Mouse (Mus musculus): ENCODE results near the gene St8sia2.

St8sia2 gene

DNA sequence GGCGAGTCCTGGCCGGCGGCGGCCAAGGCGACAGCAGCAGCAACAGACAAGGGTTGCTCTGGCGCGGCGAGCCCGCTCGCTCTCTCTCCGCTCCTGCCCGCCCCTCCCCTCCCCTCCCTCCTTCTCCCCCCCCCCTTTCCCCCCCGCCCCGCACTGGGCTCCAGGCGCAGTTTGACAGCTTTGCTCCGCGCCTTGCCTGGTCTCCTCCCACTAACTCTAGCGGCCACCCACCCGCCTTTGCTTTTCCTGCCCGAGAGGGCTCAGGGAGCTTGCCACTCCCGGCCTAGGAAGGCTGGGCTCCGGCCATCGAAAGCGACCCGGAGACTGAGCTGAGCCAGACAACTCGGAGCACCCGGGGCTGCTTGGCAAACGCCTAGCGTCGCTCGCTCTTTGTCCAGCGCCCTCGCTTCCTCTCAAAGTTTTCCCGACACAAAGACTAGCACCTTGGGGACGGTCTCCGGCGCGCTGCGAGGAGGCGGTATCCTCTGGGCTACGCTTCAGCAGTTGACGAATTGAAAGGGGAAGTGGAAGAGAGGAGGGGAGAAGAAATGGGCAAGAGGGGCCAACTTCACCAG lies at the start of gene St8sia2:
TSS of gene St8sia2 (minus strand) at position 90 of the 575 bp plus-strand sequence.
- in situ Hi-C loops (cut with MboI): no loop called here

DNA sequence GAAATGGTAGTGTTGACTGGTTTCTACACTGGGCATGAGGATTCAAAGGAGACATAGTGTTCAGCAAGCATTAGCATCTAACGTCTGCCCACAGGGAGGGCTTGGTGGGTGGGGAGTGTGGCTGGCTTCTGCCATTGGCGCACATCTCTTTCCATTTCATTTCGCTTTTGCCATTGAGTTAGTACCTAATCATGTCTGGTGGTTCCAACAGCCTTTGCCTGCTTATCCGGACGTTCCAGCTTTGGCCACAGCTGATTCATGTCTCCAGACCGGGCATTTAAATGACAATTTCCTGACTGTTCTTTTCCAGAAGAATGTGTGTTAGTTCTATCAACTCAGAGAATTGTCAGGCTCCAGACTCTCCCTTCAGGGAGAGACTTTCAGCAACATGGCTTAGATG lies 47.6 kb upstream of the St8sia2 start:
- in situ Hi-C loops (cut with MboI): no loop called here

DNA sequence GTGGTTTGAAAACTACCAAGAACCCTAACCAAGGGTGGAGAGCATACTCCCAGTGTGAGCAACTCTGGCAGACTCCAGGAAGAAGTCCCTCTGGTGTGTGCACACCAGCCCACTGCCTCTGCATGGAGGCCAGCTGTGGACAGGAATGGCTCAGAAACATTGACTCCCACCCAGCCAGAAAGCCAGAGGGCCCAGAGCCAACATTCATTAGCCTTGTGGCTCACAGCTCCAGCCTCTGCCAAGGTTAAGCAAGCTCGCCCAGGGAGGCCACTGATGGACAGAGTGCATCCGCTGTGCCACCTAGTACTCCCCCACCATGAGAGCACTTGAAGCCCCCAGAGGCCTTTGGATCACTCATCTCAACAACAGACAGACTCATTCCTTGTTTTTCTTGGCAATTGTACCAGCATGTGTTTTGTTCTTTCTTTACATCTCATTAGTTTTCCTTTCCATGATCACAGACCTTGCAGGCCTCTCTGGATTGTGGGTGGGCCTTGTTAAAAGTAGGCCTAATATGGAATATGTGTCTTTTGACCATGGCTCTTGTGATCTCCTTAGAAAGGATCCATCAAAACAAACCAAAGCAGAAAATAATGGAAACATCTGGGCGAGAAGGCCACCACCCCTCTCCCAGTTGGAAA lies 46.9 kb upstream of the St8sia2 start:
- in situ Hi-C loops (cut with MboI): no loop called here

DNA sequence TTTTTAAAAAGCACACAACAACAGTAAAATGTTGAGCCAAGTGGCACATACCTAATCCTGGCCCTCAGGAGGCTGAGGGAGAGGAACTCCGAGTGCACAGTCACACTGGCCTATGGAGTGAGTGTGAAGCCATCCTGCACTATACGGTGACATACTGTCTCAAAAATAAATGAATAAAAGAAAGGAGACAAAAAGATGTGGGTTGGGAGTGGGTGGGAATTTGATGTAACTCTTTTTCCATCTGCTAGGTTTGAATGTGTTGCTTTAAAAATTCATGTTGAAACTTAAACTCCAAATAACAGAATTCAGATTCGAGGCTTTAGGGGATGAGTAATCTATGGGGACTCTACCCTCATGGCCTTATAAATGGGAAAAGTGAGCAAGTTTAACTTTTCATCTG lies 46.2 kb upstream of the St8sia2 start:
- in situ Hi-C loops (cut with MboI): no loop called here

DNA sequence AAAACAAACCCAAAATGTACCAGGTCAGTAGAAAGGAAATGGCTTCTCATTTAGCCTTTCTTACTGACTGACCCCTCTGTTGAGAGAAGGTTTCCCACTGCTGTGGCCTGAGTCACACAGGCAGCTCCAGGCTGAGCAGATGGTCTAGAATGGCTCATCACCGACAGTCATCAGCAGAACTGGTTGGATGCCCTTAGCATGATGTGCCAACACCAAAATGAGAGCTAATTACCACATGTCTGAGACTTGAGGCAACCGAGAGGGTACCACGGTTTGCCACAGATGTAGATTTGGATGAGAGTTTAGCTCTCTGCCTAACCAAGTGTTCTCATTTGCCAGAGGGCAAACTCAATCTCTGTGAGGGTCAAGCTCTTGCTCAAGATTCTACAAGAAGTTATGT lies 42.3 kb upstream of the St8sia2 start:
- in situ Hi-C loops (cut with MboI): no loop called here

DNA sequence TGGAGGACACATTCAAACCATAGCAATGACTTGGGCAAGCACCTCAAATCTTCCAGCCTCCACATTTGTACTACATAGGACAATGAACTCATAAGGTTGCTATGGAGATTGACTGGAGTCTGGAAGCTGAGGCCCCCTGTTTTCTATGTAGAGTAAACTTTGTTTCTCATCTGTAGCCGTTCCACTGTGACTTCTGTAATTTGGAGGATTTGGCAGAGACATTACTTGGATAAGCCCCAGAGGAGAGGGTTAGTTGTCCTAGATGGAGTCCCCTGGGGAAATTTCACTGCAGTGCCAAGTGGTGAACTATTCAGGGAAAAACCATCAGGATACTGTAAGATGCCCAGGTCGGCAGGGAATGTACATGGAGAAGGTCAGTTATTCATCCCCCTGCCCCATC lies 34.1 kb upstream of the St8sia2 start:
- in situ Hi-C loops (cut with MboI): no loop called here

DNA sequence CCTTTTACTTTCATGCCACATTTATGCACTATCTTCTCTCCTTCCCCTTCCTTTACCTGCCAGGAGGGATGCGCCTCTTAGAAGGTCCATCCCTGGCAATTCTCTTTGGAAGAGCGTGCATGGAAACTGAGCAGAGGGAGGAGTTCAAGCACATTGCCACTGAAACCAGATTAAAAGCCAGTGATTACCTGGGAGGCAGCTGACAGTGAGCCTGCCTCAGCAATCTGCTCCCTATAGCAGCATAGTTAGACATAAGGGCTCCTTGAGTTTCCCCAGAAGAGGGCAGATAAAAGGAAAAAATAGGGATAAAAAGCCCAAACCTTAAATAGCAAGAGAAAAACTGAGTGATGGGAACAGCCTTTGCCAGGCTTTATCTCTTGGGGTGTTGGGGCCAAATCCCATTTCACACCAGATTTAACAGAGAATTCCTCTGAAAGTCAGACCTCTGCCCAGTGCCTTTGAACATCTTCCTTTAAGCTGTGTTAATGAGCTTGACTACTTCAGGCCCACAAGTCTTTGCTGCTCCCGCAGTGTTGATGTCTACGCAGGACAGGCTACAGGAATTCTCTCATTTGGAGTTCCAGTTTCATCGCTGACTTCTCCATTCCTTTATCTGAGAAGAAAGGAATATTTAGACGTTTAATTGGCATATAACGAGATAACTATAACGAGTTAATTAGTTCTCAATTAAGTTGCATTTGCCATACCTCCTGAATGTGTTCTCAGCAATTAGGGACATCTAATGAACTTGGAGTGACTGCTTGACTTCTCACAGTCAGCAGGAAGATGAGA lies 31.9 kb upstream of the St8sia2 start:
- in situ Hi-C loops (cut with MboI): no loop called here

DNA sequence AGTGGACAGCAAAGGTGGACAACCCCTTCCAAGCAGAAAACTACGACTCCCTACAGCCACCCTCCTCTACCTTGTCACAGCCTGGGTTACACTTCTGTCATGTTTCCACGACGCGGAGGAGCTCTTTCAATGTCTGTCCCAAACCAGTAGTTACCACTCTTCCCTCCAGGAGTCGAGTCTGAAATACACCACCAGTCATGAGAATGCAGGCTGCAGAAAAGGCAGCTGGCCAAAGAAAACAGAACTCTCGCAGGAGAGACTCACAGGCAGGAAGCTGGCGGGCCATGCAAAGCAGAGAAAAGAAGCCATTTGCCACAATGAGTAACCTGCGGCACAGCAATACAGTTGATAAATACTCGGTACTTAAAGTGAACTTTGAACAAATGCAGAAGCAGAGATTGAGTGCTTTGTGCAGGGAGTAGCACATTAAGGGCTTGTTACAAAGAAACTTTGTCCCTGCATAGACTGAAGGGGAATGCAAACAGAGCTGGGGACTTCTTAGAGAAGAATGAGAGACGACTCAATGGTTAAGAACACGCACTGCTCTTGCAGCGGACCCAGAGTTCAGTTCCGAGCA lies 30.2 kb upstream of the St8sia2 start:
- in situ Hi-C loops (cut with MboI): no loop called here

DNA sequence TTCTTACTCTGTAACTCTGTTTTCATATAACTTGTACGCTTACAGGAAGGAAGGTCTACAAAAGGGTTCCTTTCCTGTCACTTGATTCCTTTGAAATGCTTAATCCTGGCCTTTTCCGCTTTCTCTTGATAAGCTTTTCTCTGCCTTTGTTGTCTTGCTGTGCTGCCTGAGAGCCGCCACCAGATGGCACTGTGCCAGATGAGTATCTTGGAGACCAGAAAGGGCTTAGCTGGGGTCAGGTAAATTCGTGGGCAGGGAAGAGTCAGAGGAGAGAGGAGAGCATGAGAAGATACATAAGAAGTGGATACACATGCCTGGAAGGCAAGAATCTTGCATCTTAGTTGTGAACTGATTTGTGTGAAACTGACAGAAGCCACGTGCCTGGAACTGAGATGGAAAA lies 11.5 kb upstream of the St8sia2 start:
- in situ Hi-C loops (cut with MboI): no loop called here

DNA sequence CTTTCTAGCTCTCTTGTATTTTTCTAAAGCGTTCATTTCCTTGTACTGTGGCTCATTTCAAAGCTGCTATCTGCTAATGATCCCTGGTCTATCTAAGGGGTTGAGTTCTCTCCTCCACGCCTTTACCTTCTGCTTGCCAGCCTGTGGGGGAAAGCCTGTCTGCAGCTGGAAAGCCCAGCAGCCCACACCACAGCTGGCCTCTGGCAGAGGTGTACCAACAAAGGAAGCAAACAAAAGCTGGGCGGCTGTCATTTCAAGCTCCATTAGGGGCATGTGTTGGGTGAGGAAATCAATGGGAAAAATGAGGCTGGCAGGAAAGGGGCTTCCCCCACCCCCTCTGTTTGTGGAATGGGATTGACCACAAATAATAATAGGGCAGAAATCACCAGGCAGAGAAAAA lies 10.7 kb upstream of the St8sia2 start:
- in situ Hi-C loops (cut with MboI): no loop called here

DNA sequence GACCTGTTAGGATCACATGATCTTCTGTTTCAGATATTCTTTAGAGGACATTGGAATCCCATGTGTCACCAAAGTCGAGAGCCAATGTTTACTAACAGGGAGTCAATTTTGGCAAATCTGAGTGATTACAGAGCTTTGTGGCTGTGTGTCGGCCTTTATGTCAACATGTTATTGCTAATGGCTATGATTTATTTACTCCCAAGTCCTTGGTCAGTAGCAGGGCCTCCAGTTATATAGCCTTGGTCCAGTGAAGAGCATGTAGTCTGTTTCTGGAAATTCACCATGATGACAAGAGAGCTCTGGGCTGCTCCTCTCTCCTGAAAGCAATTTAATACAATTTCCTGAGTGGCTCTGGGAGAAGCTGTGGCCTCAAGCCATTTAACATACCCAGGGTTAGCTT lies 9.1 kb upstream of the St8sia2 start:
- in situ Hi-C loops (cut with MboI): no loop called here

DNA sequence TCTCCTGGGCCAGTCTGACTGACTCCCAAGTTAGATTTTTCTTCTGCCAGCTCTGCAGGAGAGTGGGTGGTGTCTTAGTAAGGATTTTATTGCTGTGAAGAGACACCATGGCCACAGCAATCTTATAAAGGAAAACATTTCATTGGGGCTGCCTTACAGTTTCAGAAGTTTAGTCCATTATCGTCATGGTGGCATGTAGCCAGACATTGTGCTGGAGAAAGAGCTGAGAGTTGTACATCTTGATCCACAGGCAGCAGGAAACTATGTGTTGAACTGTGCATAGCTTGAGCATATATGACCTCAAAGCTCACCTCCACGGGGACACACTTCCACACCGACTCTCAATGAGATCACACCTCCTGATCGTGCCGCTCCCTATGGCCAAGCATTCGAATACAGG lies 8.3 kb upstream of the St8sia2 start:
- in situ Hi-C loops (cut with MboI): no loop called here

DNA sequence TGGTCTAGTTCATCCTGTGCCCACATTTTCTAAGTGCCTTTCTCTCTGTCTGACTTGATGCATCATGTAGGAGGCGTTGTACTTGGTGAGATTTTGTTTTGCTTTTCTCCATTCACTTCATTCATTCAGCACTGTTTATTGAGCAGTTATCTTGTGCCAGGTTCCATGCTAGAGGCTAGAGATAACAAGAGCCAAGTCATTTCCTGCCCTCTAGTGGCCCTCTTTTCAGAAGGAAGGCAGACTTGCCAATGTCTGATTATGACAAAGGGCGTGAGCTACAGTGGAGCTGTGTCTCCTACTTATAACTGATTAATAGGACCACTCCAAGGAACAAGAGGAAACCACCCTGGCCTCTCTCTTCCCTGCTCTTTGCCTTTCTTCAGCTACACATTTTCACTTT lies 3.1 kb upstream of the St8sia2 start:
- in situ Hi-C loops (cut with MboI): no loop called here

DNA sequence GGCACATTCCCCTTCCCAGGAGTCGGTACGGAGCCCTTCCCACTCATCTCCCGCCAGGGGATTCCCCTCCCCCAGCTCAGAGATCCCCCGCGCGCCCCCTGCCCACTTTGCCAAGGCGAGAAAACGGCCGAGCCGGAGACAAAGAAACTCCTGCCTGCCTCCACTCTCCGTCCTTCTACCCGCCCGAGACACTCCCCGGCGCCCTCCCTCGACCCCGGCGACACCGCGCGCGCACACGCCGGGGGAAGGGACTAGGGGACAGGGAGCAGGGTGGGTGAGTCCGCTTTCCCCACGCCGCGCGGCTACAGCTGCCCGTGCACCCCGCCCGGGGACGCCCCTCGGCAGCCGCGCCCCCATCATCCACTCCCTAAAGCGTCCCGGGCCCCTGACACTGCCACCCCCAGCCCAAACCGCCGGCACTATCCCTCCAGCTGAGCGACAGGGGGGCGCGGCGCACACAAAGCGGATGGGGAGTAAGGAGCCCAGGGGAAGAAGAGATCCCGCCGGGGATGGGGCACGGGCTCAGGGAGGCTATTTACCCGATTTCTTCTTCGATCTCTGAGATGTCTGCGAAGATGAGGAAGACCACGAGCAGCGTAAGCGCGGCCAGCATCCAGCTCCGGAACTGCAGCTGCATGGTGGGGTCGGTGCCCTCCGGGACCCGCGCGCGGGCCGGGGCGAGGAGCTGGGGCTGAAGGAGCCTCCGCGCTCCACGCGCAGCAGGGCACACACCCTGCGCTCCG lies 461 bp downstream of the St8sia2 start:
- in situ Hi-C loops (cut with MboI): no loop called here

DNA sequence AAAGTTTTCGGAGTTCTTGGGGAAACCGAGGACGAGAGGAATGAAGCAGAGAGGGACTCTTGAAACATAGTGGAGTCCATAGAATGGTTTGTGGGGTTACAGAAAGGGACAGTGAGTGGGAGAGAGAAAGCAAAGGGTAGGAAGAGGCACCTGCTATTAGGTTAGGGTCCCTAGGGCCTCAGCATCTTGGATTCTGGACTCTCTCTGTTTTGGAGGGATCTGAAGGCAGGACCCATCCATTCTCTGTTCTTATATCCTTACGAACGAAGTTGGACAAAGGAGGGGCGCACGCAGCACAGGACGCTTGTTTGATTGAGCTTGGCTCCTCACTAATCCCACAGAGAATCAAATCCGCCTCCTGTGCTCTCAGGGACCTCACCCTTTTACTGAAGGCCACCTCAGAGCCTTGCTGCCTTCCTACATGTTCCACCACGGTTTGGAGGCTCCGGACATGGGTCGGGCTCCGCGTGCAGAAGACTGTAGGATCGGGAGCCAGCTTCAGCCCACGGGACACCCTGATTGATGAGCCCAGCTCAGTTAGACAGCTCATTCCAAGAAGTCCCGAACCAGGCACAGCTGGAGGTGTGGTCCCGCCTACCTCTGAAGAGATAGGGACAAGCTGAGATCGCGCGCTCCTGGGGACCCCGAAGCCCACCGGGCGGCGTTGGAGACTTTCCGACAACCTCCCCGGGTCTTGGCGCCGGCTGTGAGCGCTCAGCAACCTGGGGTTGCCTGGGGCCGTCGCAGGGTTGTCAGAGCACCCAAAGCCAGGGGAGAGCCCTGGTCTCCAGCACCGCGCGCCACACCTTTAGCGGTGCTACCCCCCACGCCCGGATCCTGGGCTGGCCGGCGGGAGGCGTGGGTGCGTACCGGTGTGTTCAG lies 1.3 kb downstream of the St8sia2 start:
- in situ Hi-C loops (cut with MboI): no loop called here

DNA sequence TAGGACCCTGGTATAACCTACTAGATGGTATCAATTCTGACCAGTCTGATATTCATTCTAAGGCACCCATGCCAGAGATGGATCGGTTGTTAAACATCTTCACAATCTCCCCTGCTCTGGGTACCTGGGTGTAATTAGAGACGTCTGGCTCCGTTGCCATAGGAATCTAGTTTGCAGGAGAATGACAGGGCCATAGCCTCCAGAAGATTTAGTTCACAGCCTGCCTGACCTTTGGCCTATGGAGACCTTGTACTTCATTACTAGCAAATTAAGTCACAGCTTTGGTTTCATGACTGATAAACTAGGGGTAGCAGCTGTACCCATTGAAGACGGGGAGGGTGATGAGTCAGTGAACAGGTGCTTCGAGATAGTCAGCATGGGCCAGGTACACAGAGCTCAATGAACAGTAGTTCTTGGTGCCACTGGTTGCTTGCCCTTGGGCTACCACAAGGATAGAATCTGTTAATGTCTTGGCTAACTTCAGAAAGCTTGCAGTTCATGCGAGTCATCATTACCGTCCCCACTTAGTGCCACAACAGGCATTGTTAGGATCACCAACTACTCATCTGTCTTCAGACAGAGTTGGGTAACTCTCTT lies 4.4 kb downstream of the St8sia2 start:
- in situ Hi-C loops (cut with MboI): no loop called here

DNA sequence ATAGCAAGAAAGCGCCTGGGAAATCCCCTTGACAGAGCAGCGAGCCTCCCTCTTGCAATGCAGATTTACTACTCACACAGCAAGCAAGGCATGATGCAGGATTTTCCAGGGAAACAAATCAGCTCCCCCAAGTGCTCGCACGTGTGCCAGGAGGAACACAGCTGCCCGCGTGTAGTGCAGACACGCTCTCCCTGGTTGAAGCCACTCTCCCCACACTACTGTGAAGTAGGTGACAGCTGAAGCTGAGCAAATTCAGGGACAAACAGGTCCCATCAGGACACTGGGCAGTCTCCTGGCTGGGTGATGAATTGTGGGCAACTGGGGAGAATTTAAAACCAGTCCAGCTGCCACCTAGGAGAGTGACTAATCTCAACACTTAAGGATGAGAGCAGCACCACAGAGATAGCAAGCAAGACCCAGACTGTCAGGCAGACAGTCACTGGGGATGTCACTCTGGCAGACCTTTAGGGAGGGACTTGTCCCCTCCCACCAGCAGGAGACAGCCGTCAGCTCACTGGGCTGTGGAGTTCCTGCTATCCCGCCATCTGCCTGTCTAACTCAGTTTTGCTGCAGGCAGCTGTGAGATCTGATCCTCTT lies 6.6 kb downstream of the St8sia2 start:
- in situ Hi-C loops (cut with MboI): no loop called here

DNA sequence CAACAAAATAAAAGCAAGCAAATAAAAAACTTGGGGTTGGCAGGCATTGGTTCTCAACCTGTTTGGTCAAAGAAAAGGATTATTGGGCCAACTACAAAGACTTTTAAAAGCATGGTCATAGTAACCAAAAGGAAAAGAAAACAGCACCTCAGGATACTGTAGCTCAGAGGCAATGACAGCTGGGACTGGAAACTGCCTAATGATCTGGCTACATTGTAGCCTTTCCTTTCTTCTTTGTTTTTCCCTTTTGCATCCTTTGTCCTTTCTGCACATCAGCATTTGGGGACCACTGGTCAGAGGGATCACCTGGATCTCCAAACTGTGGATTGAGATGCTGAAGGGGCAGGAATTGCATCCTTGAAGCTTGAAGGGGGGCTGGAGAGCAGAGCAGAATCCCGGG lies 7.1 kb downstream of the St8sia2 start:
- in situ Hi-C loops (cut with MboI): no loop called here

DNA sequence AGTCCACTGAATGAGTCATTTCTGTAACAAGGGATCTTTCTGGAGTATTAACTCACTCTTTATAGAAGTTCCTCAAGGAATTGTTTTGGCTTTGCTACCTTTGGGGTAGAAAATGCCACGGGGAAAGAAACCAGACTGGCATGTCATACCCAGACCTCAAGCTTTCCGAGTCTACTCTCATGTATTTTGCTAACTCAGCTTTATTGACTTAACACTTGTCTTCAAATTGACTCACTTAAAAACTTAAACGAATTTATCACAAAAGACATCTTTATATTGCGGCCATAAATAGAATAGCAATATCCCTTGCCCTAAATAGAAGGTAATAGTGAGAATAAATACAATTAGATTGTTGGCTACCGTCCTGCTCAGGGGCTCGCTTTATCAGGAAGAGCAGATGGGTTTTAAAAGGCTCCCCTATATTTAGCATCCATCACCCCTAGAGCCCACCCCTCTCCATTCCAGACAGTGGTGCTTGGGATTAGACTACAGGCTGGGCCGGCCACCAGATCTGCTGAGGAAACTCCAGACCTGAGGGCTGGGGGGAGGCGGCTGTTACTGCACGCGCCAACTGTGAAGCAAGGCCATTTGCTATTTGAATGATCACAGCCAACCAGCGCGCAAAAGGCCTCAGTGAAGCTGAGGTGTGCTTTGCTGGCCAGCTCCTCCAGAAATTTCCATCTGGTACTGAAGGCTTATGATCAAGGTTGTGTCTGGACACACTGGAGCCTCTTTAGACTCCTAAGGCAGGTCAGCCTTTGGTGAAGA lies 12.6 kb downstream of the St8sia2 start:
- in situ Hi-C loops (cut with MboI): no loop called here

DNA sequence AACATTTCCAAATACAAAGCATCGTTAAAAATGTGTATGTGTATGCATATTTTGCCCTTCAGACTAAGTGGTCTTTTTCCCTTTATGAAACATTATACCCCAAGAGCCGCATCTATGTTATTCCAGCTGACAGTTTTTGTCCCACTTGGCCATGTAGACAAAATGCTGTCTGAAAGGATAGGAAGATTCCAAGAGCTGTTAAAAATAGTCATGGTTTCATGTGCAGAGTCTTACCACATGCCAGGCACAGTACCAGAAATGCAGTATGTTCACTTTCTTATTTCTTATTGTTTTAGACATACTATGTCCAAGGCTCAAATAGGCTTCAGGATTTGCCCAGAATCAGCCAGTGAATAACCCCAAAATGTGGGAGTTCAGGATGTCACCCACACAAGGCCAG lies 24.1 kb downstream of the St8sia2 start:
- in situ Hi-C loops (cut with MboI): no loop called here

All from mature B cell (primary cell).